Mouse (Mus musculus) mature B cell (primary cell): ENCODE results near the gene Trappc2l.

Experiments used
- in situ Hi-C: fragments of 300-500 bp; cut with MboI; formaldehyde crosslinking; loops from 2 replicates; pipeline ENCODE4 v1.14.3; 2019

The Trappc2l gene

GRCm38 (mm10) chr8:122580926-122581325 is 30.5 kb upstream of the Trappc2l start:
- in situ Hi-C loops, result no loop called here

- in situ Hi-C loops, result no loop called here
These were observed 26.5 kb upstream of the Trappc2l start for GRCm38 (mm10) chr8:122584981-122585380.

DNA sequence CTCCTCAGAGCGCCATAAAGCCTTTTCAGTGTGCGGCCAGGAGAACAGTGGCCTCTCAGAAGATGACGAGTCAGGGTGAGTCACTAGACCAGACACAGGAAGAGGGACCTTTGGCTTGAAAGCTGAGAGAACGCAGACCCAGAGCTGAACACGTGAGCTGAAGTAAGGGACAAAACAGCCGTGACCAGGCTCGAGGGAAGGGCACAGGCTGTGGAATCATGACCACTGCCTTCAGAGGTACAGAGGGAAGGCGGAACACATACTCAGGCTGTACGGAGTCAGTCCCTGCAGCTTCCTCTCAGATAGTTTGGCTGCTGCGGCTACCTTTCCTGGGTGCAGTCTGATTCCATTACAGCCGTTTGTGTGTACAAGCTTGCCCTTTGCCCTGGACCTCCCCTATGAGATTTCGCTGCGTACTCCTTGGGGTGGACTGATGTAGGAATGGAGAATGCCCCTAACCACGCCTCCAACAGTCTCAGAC is 26.0 kb upstream of the Trappc2l start:
- in situ Hi-C loops, result no loop called here

DNA sequence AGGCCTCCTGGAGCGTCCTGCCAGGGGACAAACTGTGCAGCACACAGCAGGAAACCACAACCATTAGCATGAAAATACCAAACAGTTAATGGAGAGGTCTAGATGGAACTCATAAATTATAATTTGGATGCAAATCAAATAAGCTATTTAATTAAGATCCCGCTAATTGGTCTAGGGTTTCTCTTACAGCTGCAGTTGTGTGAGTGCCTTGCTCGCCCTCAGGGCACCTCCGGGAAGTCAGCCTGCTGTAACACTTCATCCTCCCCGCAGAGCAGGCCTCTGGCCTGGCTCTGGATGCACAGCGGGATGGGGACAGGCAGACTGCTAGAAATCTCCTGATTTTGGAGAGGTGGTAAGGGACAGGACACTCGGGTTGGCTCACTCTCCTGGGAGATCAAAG is 25.3 kb upstream of the Trappc2l start:
- in situ Hi-C loops, result no loop called here

DNA sequence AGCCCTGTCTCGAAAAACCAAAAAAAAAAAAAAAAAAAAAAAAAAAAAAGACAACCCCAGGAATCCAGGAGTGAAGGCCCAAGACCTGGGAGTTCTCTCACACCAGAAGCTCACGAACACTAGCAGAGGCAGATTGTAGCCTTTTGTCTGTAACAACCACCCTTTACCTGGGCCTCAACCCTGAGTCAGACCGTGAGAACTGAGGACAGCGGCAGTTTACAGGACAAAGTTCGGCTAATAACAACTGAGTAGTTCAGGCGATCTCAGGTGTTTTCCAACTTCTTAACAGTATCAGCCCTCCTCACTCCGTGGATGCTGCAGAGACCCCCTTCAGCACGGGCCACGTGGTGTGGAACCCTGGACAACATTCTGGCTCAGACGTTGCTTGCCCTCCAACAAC is 24.7 kb upstream of the Trappc2l start:
- in situ Hi-C loops, result no loop called here

GRCm38 (mm10) chr8:122593240-122593639 is 18.2 kb upstream of the Trappc2l start:
- in situ Hi-C loops, result no loop called here

GRCm38 (mm10) chr8:122593783-122594507 is 17.5 kb upstream of the Trappc2l start:
- in situ Hi-C loops, result no loop called here

DNA sequence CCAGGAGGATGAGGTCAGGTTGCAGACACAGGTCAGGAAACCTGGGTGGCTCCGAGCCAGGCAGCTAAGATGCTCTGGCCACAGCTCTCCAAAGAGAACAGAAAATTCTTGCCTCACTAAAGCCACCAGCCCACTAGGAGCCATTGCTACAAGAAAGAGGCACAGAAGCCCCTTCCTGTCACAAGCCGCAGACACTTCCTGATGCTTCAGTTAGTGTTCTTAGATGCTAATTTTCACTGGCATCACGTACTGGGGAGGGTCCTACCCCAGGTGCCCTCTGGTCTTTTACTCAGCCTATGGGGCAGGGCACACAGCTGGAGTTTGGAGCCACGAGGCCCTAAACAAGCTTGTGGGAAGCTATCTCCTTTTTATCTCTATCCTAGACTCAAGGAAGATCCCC is 15.4 kb upstream of the Trappc2l start:
- in situ Hi-C loops, result no loop called here

GRCm38 (mm10) chr8:122600666-122601065 is 10.8 kb upstream of the Trappc2l start:
- in situ Hi-C loops, result no loop called here

- in situ Hi-C loops, result no loop called here
These were observed 6.8 kb upstream of the Trappc2l start for GRCm38 (mm10) chr8:122604640-122605039.

DNA sequence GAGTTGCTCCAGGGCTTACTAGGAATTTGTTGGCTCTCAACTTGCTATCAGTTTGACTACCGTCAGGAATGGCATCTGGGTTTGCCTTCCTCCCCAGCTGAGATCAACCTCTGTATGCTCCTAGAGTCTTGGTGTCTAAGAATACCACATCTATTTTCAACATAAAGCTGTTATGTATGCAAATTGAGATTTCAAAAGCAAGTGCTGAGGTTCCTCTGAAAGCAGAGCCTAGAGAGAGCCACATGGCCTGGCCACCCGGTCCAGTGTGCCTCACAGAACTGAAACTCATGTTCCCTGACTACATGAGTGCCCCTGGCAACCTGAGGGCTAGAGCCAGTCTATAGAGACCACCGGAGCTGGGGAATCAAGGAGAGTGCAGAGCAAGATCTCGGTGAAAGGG is 6.1 kb upstream of the Trappc2l start:
- in situ Hi-C loops, result no loop called here

DNA sequence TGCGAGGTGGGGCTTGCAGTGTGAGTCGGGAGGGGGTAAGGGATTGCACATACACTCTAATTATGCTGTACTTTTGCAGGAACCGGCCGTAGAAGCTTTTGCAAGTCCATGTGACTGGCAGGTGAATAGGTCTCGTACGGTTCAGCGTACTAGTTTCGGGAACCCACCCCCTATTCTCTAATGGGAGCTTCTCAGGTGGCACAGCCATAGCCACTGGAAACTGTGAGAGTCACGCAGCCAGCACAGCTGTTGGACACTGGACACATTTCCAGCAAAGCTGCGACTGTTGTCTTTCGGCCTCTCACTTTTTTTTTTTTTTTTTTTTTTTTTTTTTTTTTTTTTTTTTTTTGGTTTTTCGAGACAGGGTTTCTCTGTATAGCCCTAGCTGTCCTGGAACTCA is 4.6 kb upstream of the Trappc2l start:
- in situ Hi-C loops, result no loop called here

DNA sequence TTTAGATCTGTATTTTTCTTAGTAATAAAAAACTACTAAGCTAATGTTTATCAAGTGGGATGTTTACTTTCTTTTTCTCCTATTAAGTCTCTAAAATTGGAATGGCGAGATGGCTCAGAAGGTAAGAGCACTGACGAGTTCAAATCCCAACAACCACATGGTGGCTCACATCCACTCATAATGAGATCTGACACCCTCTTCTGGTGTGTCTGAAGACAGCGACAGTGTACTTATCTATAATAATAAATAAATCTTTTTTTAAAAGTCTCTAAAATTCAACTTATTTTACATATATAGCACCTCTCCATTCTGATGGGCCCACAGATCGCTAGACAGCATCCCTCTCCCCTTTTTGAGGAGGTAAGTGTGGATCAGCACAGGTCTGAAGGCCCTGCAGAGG is 1.2 kb upstream of the Trappc2l start:
- in situ Hi-C loops, result loop anchor here (10.0 kb wide), 2 partner anchors 65 to 225 kb away; no protein-coding TSS in a partner anchor

DNA sequence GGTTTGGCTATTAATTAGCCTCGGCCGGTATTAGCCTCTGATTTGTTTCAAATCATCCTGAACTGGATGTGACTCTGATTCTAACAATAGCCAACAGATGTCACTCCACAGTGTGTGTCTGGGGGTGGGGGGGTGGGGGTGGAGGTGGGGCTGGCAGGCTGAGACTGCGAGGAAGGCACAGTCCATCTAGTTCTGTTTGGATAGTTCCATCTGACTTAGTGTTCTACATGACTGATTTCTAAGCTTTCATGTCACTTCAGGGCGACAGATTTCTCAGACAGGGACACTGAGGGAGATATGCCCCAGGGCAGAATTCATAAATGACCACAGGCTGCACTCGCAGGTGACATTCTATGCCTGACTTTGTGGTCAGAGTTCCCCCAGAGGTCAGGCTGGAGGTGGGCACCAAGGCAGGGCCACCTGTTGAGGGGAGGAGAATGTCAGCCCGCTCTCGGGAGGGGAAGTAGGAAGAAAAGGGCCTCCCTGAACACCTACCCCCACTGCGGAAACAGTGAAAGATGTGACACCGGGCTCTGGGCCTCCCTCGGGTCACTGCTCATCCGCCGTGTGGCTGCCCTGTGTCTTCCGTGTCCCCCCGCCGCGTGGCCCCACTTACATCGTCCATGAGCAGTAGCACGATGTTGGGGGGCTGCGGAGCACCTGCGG is 695 bp upstream of the Trappc2l start:
- in situ Hi-C loops, result loop anchor here (10.0 kb wide), 2 partner anchors 64 to 224 kb away; no protein-coding TSS in a partner anchor

- in situ Hi-C loops, result loop anchor here (10.0 kb wide), 2 partner anchors 58 to 218 kb away; no protein-coding TSS in a partner anchor
These were observed 4.9 kb downstream of the Trappc2l start for GRCm38 (mm10) chr8:122616181-122616905.

DNA sequence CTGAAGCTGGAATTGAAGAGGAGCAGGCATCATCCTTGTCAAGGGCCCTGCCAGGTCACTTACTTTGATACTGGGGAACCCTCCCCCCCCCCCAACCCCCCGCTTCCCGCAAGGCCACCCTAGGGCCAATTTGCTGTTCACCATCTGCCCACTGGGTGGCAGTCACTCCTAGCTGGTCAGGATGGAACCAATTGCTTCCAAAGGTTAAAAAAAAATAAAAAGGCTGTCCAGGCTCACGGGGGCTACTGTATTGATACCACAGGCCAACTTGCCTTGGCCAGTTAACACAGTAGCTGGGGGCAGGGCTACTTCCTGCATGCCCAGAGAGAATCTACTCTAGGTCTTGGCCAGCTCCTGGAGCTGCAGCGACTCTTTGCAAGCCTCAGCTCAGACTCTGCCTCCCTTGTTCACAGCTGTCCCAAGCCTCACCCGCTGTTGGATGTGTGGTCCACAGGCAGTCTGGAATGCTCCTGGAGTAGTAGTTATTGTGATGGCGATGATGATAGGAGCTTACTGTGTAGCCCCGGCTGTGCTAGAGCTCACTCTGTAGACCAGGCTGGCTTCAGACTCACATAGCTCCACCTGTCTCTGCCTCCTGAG is 6.6 kb downstream of the Trappc2l start:
- in situ Hi-C loops, result loop anchor here (10.0 kb wide), 2 partner anchors 57 to 217 kb away; no protein-coding TSS in a partner anchor

GRCm38 (mm10) chr8:122618660-122619378 is 7.4 kb downstream of the Trappc2l start:
- in situ Hi-C loops, result loop anchor here (10.0 kb wide), 2 partner anchors 56 to 216 kb away; no protein-coding TSS in a partner anchor

DNA sequence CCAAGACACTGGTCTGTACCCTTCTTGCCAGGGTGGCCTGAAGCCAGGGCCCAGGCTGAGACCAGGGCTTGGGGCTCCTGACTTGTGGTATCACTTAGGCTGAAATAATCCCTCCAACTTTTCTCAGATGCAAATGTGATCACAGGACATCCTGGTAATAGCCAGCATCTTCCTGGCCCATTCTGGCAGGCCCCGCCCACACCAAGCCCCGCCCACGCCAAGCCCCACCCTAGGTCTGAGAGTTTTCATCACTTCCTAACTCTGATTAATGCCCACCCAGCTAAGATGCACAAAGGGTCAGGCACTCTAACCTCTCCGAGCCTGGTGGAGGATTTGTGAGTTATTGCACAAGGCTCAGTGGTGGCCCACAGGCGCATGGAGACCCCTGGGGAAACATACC is 9.0 kb downstream of the Trappc2l start:
- in situ Hi-C loops, result no loop called here

DNA sequence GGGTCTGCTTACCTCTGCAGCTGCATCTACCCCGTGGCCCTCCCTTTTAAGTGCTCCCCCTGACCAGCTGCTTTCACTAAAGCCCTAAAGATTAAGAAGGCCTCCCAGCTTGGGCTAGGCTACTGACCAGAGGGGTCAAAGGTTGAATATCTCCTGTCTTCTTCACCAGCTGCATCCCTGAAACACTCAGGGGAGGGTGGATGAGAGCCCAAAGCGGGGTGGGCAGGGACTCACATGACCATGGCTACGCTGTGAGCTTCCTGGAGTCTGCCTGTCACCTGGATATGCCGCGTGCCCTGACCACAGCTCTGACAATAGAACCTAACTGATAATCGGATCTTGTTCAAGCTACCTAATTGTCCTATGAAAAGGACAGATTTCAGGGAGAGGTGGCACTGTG is 11.3 kb downstream of the Trappc2l start, which contains the start of gene Pabpn1l:
TSS of gene Pabpn1l (minus strand) at position 13 of the 400 bp plus-strand sequence.
- in situ Hi-C loops, result no loop called here

GRCm38 (mm10) chr8:122623844-122624642 is 12.6 kb downstream of the Trappc2l start:
- in situ Hi-C loops, result no loop called here
